Mouse (Mus musculus) cerebellum, adult 8-10 months (tissue): Measurements from ENCODE around the gene Hk1.

Source experiments
- DNase-seq: peaks from one replicate; pipeline ENCODE4 v3.0.0; 2022

Gene Hk1

GRCm38 (mm10) chr10:62261115-62261886 lies 118.4 kb downstream of the Hk1 start:
- DNase-seq: peak; percentile 68

GRCm38 (mm10) chr10:62258298-62258697 lies 121.4 kb downstream of the Hk1 start:
- DNase-seq: no peak

- DNase-seq: no peak
These were observed 127.0 kb downstream of the Hk1 start for GRCm38 (mm10) chr10:62252496-62253235.

- DNase-seq: no peak
These were observed 127.7 kb downstream of the Hk1 start, which contains the start of gene Tacr2 for GRCm38 (mm10) chr10:62252000-62252488. TSS of gene Tacr2 (plus strand) at chr10:62252438.

GRCm38 (mm10) chr10:62247815-62248214 lies 131.9 kb downstream of the Hk1 start:
- DNase-seq: no peak

- DNase-seq: no peak
These were observed 132.6 kb downstream of the Hk1 start for GRCm38 (mm10) chr10:62247156-62247555.

- no peak for DNase-seq
These were observed 135.6 kb downstream of the Hk1 start for GRCm38 (mm10) chr10:62244067-62244466.

GRCm38 (mm10) chr10:62242896-62243295 lies 136.8 kb downstream of the Hk1 start:
- DNase-seq: peak; percentile 61

- DNase-seq: no peak
These were observed 137.3 kb downstream of the Hk1 start for GRCm38 (mm10) chr10:62242358-62242757.

GRCm38 (mm10) chr10:62239270-62239669 lies 140.4 kb downstream of the Hk1 start:
- DNase-seq: no peak

GRCm38 (mm10) chr10:62238688-62239087 lies 141.0 kb downstream of the Hk1 start:
- no peak for DNase-seq

- DNase-seq: no peak
These were observed 142.5 kb downstream of the Hk1 start for GRCm38 (mm10) chr10:62237205-62237604.

GRCm38 (mm10) chr10:62236165-62236564 lies 143.5 kb downstream of the Hk1 start:
- DNase-seq: no peak

- DNase-seq: no peak
These were observed 147.9 kb downstream of the Hk1 start for GRCm38 (mm10) chr10:62231811-62232210.

GRCm38 (mm10) chr10:62231395-62231732 lies 148.3 kb downstream of the Hk1 start:
- no peak for DNase-seq

GRCm38 (mm10) chr10:62230708-62231394 lies 148.9 kb downstream of the Hk1 start, which contains the start of gene Tspan15:
TSS of gene Tspan15 (minus strand) at chr10:62231251.
- DNase-seq: peak; percentile 95

- DNase-seq: no peak
These were observed 151.6 kb downstream of the Hk1 start for GRCm38 (mm10) chr10:62228126-62228525.

GRCm38 (mm10) chr10:62225839-62226238 lies 153.9 kb downstream of the Hk1 start:
- DNase-seq: no peak

- no peak for DNase-seq
These were observed 155.5 kb downstream of the Hk1 start for GRCm38 (mm10) chr10:62224231-62224630.

- no peak for DNase-seq
These were observed 156.9 kb downstream of the Hk1 start for GRCm38 (mm10) chr10:62222777-62223176.

- no peak for DNase-seq
These were observed 158.1 kb downstream of the Hk1 start for GRCm38 (mm10) chr10:62221647-62222046.

- DNase-seq: no peak
These were observed 158.8 kb downstream of the Hk1 start for GRCm38 (mm10) chr10:62220732-62221514.
